Mouse (Mus musculus): Measurements from ENCODE around the gene Gm10283.
A peak's percentile ranks its signal among the peaks of the same experiment; 100 is the strongest.

Gm10283 gene

DNA sequence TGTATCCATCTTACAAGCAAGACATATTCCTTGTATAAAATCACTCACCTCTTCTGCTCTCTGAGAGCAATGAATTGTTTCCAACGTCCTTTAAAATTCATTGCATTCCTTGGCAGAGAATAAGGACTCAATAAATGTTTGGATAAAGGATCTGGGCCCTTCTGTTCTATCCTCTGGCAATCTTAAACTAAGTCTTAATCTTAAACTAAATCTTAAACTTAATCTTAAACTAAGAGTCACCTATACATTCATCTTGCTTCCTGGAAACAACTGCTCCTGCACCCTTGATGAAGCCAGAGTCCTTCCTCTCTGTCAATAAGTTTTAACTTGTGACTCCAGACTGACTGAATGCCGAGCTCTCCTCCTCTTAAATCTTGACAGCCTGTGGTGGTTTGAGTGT, at the start of gene Gm10283:
TSS of gene Gm10283 (minus strand) at position 101 of the 400 bp plus-strand sequence.
- no peak for DNase-seq

GRCm38 (mm10) chr8:60534945-60535344, 31.9 kb upstream of the Gm10283 start:
- no peak for DNase-seq

DNA sequence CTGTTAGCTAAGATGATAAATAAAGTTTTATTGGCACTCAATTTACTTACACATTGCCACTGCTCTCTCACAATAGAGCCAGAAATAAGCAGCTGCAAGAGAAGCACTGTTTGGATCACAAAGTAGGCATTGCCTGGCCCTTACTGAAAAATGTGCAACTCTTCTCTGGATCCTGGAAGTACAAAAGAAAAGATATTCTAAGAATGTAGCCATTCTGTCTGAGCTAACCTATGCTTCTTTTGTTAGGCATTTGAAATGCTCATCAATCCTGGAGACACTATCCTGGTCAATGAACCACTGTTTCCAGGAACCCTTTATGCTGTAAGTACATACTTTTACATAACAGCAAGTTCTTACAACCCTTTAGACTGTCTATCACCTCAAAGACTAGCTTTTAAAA, 15.3 kb upstream of the Gm10283 start:
- DNase-seq: no peak

DNA sequence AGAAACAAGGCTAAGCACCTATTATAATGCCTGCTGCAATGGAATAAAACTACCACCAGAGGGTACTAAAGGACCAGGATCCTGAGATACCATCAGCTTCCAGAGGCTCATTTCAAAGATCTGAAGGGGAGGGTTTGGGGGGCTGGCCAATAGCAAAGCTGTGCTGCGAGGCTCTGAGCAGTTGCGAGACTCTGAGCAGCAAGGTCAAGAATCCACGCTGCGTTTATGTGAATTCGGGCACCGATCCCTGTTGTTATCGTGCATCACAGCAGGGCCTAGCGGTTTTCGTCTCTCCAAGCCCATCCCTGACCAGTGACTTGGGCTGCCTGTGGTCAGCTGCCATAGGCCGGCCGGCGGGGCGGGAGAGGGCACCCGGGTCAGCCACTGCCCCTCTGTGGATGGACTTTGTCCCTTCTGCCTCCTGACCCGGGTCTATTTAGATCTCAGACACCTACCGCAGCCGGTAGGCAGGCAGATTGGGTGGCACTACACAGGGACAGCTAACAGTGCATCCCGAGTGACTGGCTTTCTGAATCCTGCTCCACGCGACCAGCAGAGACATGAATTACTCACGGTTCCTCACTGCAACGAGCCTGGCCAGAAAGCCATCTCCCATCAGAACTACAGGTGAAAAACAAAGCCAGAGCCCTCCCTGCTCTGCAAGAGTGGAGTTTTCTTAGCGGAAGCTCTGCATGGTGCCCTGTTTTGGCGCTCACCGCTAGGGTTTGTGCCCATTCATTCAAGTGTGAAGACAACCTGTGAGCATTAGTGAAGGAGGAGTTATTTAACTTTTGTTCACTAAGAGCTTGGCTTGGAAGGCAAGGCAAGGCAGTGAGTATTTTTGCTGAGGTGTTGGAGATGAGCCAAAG, 2.9 kb upstream of the Gm10283 start, which contains the start of gene Aadat:
TSS of gene Aadat (plus strand) at position 280 of the 869 bp plus-strand sequence.
- DNase-seq: peak; percentile 81 to 87

DNA sequence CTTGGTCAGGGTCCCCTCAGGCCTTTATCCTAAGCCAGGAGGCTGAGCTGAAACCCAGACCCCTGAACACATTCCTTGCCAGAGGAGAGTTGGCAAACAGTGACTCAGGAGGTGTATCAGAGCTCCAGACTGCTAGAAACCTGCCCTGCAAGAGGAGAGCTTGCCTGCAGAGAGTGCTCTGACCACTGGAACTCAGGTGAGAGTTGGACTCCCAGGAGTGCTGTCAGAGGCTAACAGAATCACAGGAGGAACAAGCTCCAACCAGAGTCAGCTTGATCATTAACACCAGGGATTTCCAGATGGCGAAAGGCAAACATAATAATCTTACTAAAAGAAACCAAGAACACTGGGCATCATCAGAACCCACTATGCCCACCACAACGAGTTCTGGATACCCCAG, 8.0 kb downstream of the Gm10283 start:
- peak; percentile 69 to 79 for DNase-seq

DNA sequence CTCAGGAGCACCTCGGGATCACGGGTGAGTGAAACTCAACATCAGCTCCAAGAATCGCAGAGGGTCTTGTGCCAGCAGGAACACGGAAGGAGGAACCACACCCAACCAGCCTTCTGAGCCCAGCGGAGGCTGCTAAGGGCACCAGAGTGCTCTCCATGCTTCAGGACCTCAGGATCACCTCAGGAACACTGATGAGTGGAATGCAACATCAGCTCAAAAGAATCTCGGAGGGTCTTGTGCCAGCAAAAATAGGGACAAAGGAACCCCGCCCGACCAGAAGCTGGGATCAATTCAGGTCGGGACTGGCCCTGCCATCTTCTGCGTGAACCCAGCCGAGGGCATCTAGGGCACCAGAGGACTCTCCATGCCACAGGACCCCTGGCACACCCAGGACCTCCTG, 8.4 kb downstream of the Gm10283 start:
- DNase-seq: peak; percentile 41 to 48

- peak; percentile 77 to 89 for DNase-seq
These were observed 10.5 kb downstream of the Gm10283 start for GRCm38 (mm10) chr8:60492471-60492870.

- DNase-seq: peak in 1 of 2 experiments; percentile 38
These were observed 11.1 kb downstream of the Gm10283 start for GRCm38 (mm10) chr8:60491871-60492270.

DNA sequence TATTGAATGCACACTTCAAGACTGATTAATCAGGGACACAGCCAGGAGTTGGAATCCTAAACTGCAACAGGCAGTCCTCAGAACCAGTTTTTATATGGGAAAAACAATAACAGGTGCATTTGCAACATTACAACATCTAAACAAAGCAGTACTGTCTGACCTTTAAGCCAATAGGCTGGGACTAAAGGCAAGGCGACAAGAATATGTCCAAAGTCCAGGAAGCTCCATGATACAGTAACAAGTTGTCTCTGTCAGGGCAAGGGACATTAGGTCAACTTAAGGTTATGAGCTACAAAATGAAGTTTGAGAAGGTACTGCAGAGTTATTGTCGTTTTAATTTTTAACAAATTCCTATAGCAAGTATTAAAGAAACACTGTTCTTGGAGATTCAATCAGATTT, 12.9 kb downstream of the Gm10283 start:
- DNase-seq: peak; percentile 40 to 74

DNA sequence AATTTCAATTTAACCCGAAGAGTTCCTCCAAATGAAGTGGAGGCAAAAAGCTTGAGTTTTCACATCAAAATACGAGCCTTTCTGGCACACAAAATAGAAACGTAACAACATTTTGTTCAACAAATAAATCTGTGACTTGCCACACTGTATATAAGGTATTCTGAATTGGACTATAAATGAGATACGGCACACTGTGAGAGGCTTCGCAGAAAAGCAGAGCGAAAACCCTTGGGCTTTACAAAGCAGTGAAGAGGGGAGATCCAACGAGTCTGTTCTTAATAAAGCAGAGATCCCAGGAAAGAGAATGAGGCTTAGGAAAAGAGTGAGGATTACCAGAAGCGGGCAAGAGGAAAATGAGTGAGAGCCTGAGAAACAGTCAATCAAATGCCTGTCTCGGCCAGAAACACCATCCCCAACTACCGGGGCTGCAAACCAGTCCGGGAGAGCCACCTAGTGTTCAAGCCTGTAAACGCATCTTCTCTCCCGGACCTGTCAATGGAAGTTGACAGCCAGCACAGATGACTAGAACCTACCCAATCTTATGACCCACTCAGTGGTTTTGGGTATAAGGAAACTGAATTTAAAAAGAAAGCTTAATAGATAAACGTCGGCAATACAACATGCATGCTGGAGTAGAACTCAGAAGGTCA, 36.2 kb downstream of the Gm10283 start:
- peak; percentile 50 to 77 for DNase-seq

GRCm38 (mm10) chr8:60449296-60449695, 53.7 kb downstream of the Gm10283 start:
- DNase-seq: no peak

- no peak for DNase-seq
These were observed 58.0 kb downstream of the Gm10283 start for GRCm38 (mm10) chr8:60444989-60445388.

DNA sequence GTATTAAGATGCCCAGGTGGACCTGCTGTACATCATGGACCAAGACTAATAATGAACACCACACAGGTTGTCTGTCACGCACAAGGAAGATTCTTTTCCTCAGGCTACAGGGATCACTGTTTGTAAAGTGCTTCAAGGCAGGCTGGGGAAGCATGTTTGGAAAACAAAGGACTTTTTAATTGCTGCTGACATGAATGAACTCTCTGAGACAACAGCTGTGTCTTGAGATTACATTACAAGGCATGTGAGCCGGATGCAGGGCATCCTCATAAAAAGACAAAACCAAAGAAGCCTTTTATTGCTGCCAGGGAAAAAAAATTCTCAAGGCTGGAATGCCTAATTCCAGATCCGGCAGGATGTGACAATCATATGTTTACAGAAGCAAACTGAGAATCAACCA, 64.4 kb downstream of the Gm10283 start:
- no peak for DNase-seq

- no peak for DNase-seq
These were observed 66.1 kb downstream of the Gm10283 start for GRCm38 (mm10) chr8:60436872-60437271.

GRCm38 (mm10) chr8:60432649-60433048, 70.3 kb downstream of the Gm10283 start:
- DNase-seq: no peak

DNA sequence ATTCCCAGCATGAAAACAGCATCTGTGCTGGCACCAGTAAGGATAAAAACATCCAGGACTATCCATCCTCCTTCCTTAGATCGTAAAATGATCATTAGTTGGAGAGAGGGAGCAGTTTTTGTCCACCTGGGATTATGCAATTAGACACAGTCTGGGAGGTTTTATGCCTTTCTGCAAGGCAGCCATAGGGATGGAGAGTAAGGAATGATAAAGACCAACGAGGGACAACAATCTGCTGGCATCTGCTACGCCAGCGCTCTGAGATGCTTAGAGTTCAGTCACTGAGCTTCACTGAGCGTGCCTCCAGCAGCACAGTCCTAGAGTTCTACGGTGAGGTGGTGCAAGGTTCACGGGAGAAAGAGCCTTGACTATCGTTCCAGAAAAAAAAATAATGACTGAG, 96.6 kb downstream of the Gm10283 start:
- no peak for DNase-seq

DNA sequence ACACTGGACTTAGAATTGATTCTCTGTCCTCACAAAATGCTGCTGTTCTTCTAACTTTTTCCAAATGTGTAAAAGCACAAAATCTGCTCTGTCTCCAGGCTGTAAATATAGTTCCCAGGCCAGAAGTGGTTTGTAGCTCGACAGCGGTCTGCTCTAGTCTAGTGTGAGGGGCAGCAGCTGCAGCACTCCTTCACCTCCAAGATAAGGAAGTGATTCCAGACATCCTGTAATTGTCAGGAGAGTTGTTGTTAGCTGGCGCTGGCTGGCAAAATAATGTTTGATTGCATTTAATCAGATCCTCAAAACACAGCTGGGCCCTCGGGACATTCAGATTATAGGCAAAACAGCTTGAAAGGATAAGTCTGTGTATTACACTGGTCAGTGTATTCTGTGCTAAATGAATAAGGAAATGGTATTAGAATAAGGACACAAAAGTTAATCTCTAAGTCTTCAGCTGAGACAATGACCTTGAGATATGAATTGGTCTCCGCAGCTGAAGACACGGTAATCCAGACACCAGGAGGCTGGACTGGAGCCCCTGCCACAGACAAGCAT, 97.9 kb downstream of the Gm10283 start:
- no peak for DNase-seq

DNA sequence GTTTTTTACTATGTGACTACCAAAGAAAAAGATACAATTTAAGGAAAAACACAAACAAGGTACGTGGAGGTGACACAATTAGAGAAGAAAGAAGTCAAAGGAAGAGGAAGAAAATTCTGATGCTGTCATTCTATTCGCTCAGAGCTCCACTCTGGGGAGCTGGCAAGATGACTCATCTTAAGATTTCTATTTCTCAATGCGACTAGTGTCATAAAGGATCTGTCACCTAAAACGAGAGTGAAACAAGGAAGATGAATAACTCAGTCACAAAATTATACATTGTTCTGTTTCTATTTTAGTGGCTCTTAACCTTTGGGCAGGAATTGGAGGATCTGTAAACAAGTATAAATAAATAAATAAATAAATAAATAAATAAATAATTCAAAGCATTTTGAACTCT, 109.3 kb downstream of the Gm10283 start:
- no peak for DNase-seq

DNA sequence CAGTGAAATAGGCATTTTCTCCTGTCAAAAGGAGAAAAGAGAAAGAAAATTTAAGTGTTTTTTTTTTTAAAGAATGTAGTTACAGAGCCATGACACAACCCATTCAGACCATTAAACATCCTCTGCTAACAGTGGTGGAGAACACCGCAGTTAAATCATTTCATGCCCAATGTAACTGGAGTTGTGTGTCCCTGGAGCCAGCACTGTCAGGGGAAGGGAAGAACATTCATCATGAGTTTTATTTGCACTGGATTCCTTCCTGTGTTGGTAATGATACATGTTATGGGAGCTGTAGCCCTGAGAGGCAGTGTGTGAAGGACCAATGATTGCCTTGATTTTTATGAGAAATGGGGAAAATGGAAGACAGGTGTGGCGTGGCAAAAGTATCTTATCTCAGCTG, 116.4 kb downstream of the Gm10283 start:
- DNase-seq: no peak

Data from kidney, adult 8-10 months (tissue).